Mouse (Mus musculus) embryo, embryonic 11.5 days (tissue): ENCODE measurements around the gene Krit1.
A peak's percentile ranks its signal among the peaks of the same experiment; 100 is the strongest.
"Not testable (repeated sequence)": the region's sequence is repeated elsewhere in the genome, so short reads cannot be mapped to it uniquely, and the experiment has no call there.

Experiments
- DNase-seq: peaks from one replicate; pipeline ENCODE4 v3.0.0-alpha.2; 2012; ENCODE audit warnings: low read depth, low spot score

Krit1 gene

DNA sequence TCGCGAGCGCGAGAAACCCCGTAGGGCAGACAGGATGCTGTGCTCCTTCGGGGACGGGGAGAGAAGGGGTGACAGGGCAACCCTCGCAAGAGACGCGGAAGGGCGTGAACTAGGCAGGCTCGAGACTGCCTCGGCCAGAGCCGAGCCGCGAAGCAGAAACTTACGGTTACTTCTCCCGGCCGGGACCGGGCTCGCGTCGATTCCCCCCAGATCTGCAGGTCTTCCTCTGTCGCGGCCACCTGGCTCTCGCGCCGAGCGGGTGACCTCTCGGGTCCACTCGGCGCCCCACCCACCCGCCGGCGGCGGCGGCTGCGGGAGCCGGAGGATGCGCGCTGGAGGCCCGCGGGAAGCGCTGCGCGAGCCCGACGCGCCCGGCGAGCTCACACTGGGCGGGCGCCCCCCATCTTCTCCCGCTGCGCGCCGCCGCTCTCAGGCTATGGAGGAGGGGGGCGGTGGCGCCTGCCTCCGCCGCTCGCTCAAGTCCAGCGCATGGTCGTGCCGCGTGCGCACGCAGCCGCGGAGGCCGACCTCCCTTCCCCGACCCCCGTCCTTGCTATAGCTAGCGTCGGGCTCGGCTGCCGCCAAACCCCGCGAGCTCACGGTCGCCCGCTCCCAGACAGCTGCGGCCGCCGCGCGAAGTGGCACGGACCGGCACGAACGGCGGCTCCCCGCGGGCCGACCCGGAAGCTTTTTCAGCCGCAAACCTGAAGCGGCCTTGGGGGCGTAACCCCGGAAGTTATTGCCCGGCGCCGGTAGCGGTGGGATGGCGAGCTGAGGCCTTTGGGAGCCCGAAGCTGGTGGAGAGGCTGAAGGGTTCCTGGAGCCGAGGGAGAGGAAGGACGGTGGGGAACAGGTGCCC, at the start of gene Krit1, which contains the start of gene Ankib1:
TSS of gene Krit1 (plus strand) at position 752 of the 859 bp plus-strand sequence.
TSS of gene Ankib1 (minus strand) at position 493 of the 859 bp plus-strand sequence.
- peak; percentile 77 for DNase-seq

GRCm38 (mm10) chr5:3771512-3771911, 31.5 kb upstream of the Krit1 start:
- no peak for DNase-seq

- no peak for DNase-seq
Measured at GRCm38 (mm10) chr5:3772017-3772416, 31.0 kb upstream of the Krit1 start.

DNA sequence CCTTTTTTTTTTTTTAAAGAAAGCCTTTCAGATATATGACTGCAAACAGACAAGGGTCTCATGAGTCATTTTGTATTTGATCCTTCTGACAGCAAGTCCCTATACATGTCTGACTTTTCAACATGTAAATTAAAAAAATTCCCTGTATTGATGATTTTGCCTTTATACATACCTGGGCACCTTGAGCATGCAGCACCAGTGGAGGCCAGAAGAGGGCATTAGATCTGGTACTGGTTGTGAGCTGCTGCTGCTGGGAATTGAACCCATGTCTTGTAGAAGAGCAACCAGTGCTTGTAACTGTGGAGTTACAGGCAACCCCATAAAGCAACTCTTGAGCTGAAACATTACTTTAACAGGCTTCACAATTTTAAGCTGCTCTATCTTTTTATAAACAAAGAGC, 20.3 kb upstream of the Krit1 start:
- no peak for DNase-seq

GRCm38 (mm10) chr5:3783947-3784681, 18.9 kb upstream of the Krit1 start:
- DNase-seq: no peak

GRCm38 (mm10) chr5:3784751-3785496, 18.1 kb upstream of the Krit1 start:
- no peak for DNase-seq

DNA sequence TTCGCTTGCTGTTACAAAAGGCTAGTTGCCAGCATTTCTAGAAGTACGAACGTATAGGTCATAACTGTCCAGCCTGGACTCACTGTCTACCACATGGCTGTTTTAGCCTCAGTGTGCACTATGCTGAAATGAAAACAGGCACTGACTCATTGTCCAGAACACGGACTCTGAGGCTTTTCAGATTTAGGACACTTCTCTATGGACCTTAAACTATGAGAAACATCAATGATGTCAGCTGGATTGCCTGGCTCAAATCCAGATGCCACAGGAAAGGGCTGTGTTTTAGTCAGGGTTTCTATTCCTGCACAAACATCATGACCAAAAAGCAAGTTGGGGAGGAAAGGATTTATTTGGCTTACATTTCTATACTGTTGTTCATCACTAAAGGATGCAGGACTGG, 15.4 kb upstream of the Krit1 start:
- DNase-seq: no peak

GRCm38 (mm10) chr5:3791048-3791447, 11.9 kb upstream of the Krit1 start:
- DNase-seq: no peak

GRCm38 (mm10) chr5:3797101-3797500, 5.9 kb upstream of the Krit1 start:
- not testable (repeated sequence) for DNase-seq

GRCm38 (mm10) chr5:3798656-3799055, 4.3 kb upstream of the Krit1 start:
- not testable (repeated sequence) for DNase-seq

- no peak for DNase-seq
Measured at GRCm38 (mm10) chr5:3800041-3800440, 2.9 kb upstream of the Krit1 start.

- DNase-seq: no peak
Measured at GRCm38 (mm10) chr5:3800881-3801280, 2.1 kb upstream of the Krit1 start.

DNA sequence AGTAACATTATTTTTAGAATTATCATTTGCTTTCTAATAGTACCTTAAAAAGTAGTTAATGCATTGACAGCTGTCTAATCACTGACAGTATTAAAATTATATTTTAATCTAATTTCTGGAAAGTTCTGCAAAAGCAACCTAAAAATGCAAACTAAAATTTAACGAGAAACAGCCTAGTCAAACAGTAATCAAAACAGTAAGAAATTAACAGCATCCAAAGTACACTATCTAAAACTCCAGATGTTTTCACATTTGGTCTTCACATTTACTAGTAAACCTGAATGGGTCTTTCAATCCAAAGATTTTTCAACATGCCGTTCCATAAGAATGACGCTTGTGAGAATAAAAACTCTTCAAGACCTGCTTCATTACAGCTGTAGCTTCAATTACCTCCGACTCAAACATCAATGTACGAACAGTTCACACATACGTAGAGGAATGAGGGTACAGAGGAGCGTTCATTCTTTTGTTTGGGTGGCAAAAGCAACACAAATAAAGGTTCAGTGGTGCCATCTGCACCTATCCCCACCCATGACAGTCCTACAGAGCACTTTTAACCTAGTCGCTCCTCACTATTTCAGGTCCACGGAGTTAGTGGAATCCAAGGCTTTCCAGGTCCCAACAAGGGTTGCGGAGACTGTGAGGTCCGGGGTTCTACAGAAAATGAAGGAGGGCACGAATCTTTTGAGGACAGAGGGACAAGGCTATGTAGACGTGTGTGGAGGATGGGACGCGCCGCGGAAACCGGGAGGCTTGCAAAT, 1.1 kb upstream of the Krit1 start:
- no peak for DNase-seq

- DNase-seq: no peak
Measured at GRCm38 (mm10) chr5:3803292-3804165, 545 bp downstream of the Krit1 start.

DNA sequence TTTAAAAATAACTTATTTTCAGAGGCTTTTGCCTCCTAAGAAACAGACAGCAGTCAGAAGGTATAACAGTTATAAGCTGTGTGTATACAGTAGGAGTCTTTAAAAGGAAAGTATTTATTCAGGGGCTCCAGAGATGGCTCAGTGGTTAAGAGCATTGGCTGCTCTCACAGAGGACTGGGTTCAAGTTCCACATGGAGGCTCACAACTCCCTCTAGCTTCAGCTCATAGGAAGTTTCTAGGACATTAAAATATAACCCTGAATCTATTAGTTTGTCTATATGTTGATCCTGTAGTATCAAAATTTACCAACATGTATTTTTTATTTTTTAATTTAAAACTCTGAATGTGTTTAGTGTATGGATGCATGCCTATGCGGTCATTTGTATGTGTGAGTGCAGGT, 5.5 kb downstream of the Krit1 start:
- no peak for DNase-seq

- DNase-seq: no peak
Measured at GRCm38 (mm10) chr5:3834107-3834506, 31.1 kb downstream of the Krit1 start.

DNA sequence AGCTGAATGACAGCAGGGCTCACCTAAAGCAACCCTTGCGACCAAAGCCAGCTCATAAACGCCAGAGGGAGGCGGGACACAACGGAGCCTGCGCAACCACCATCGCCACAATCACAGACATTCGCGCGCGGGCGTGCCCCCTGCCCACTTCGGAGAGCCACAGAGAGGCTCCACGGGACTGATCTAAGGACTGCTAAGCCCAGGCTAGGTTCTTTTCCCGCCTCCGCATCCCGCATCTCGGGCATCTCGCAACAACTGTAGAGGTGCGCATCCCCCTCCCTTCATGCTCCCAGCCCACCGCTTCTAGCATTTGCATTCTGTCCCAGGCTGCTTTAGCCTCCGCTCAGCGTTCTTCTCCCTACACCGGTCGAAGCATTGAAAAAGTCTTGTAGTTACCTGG, 42.0 kb downstream of the Krit1 start, which contains the start of gene Lrrd1:
TSS of gene Lrrd1 (plus strand) at position 148 of the 400 bp plus-strand sequence.
- no peak for DNase-seq

- DNase-seq: no peak
Measured at GRCm38 (mm10) chr5:3870161-3870560, 67.2 kb downstream of the Krit1 start.

DNA sequence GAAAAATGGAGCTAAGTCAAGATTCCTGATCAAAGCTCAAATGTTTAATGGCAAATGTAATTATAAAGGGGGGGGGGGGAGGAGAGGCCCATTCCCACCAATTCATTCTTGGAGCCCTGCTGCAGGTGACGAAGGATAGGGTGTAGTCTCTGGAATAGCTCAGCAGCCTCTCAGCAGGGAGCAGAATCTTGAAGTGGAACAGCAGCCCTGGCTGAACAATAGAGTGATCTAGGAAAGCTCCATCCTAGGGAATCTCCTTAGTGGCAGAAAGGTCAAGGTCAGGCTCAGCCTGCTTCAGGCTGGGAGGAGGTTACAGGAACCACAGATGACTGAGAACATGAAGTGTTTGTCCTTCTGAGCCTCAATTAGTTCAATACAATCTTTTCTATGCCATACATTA, 69.4 kb downstream of the Krit1 start:
- DNase-seq: no peak

GRCm38 (mm10) chr5:3873485-3873884, 70.5 kb downstream of the Krit1 start:
- DNase-seq: no peak
